Mouse (Mus musculus) thymus, adult 2 months (tissue): Measurements from ENCODE around the gene Myo18a. TPM values are rescaled to one million over a fixed set of nuclear protein-coding genes. Genes with fewer than 3 reads are reported as not detected.
"Not testable (repeated sequence)": the region's sequence is repeated elsewhere in the genome, so short reads cannot be mapped to it uniquely, and the experiment has no call there.

Experiments
- DNase-seq: peaks from one replicate; pipeline ENCODE4 v3.0.0; 2021
- H3K27ac ChIP-seq: fragments of 200-500 bp; 2 replicates; pipeline ENCODE4 v1.5.1; 2012; ENCODE audit warnings: low read length, control low read depth; ENCODE audit not compliant: control insufficient read depth, insufficient read depth
- H3K27me3 ChIP-seq: fragments of 200-500 bp; 2 replicates; pipeline ENCODE4 v1.6.1; 2012; ENCODE audit warnings: mild to moderate bottlenecking, low read length, moderate library complexity, mixed read lengths; ENCODE audit not compliant: control insufficient read depth, insufficient read depth
- H3K36me3 ChIP-seq: fragments of 200-500 bp; 2 replicates; pipeline ENCODE4 v1.6.1; 2012; ENCODE audit warnings: mild to moderate bottlenecking, low read length, moderate library complexity; ENCODE audit not compliant: control insufficient read depth, insufficient read depth
- H3K4me1 ChIP-seq: fragments of 200-500 bp; replicated peaks from 2 replicates; pipeline ENCODE4 v1.6.1; 2012; ENCODE audit warnings: low read length; ENCODE audit not compliant: control insufficient read depth, insufficient read depth
- H3K4me3 ChIP-seq: fragments of 200-500 bp; 2 replicates; pipeline ENCODE4 v1.5.1; 2012; ENCODE audit warnings: mild to moderate bottlenecking, low read length, control low read depth, moderate library complexity; ENCODE audit not compliant: control insufficient read depth, insufficient read depth
- CTCF ChIP-seq: fragments of 200-500 bp; IDR thresholded peaks from 2 replicates; pipeline ENCODE4 v1.5.1; 2012; ENCODE audit warnings: mild to moderate bottlenecking, control low read depth, low read length, moderate library complexity, borderline replicate concordance; ENCODE audit not compliant: control insufficient read depth, poor library complexity, insufficient read depth; ENCODE audit errors: extremely low read depth
- POLR2A ChIP-seq: fragments of 200-500 bp; IDR thresholded peaks from 2 replicates; pipeline ENCODE4 v1.6.1; 2012; ENCODE audit warnings: mild to moderate bottlenecking, low read length, control low read depth, moderate library complexity; ENCODE audit not compliant: control insufficient read depth, poor library complexity, insufficient read depth; ENCODE audit errors: extremely low read depth
- WGBS: fragments of 180-500 bp; shearing (Covaris S2); methylation state at CpG from one replicate; pipeline ENCODE4 v1.1.7; 2018; 5-methylcytosine and 5-hydroxymethylcytosine counted together
- polyA plus RNA-seq: library from polyadenylated mRNA; depleted of rRNA; stranded (reverse); fragments of >200 nt; gene quantifications from 2 replicates; pipeline ENCODE4 v1.2.3, GENCODE M21; 2012

The Myo18a gene
- polyA plus RNA-seq, 1 experiment = 105 TPM

DNA sequence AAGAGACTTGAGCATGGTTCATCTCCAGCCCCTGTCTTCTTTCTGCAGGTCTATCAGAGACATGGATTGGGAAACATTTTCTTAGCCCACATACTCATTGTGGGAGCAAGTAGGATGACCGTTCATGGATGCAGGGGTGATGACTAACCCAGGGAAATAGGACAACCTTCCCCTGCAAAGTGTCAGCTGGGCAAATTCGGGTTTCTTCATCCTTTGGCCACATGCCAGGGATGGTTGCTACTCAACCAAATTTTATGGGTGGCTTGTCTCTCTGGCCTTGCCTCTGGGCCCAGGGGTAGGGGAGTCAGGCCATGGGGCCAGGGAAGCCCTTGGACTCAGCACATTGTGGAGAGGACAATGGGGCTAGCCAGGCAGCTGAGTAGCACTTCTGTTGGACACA is 34.5 kb upstream of the Myo18a start:
- TF ChIP-seq POLR2A = no peak
- no peak for TF ChIP-seq CTCF
- H3K4me1 ChIP-seq = no peaks in the 10 kb centered on the region

DNA sequence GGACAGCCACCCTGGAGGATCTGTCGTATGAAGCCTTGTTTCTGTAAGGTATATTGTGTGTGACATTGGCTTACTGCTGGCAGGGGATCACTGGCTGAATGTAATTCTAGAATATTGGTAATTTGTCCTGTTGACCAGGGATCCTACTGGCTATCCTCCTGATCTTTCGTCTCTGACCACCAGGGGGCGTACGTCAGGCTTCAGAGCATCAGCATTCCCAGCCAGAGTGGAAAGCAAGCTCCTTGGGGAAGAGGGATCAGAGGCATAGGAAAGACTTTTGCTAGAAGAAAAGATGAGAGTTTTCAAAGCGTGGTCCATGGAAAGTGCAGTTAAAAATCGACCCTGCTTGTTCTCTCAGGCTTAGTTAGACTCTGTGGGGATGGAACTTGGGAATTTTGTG is 25.8 kb upstream of the Myo18a start:
- Histone ChIP-seq H3K4me3 (no peak overlapping the region), H3K27me3 (no peaks in the 10 kb centered on the region), H3K4me1 (no peaks in the 10 kb centered on the region), H3K36me3 (no peaks in the 10 kb centered on the region), H3K27ac (no peak overlapping the region)
- peak; percentile 29; the same call in 1 of the 2 replicates for TF ChIP-seq CTCF
- no peak for TF ChIP-seq POLR2A
- peak; percentile 63 for DNase-seq
- WGBS = 3% methylated on average over 6 of the region's 6 CpGs

More for the DNA sequence above, 34.5 kb upstream of the Myo18a start:
- WGBS = 69% methylated on average over 2 of the region's 2 CpGs
- Histone ChIP-seq H3K27me3 (no peaks in the 10 kb centered on the region), H3K36me3 (no peaks in the 10 kb centered on the region), H3K27ac (no peak overlapping the region), H3K4me3 (no peak overlapping the region)
- no peak for DNase-seq

DNA sequence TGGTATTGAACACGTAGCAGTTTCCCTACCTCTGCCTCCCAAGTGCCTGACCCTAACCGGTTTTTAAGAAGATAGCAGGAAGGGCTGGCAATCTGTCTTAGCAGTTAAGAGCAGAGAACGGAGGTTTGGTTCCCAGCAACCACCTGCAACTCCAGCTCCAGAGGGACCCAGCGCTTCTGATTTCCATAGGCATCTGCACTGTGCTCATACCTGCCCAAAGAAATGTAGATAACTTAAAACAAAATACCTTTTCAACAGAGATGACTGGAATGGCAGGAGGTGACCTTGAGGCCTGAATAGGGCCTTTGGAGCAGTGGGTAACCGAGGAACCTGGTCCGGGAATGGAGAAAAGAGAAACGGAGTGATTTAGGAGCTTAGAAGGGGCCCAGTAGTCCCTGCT is 24.5 kb upstream of the Myo18a start:
- WGBS = 90% methylated on average over 7 of the region's 7 CpGs

DNA sequence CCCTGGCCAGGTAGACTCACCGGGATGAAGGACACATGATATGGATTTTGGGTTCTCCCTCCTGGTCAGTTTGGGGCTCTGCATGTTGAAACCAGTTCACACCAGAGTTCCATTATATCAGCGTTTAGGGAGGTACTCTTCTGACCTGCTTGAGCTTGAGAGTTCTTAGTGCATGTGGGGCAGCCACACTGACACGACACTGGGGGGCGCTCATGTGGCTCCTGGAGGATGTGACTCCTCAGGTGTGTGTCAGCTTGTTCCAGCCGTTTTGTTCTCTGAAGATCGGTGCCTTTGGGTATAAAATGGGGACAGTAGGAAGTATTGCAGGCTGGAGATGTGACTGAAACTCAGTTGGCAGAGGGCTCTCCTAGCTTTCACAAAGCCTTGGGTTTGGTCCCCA is 19.1 kb upstream of the Myo18a start:
- H3K4me1 ChIP-seq = no peaks in the 10 kb centered on the region
- no peaks in the 10 kb centered on the region for H3K27me3 ChIP-seq
- DNase-seq = peak; percentile 66
- H3K4me3 ChIP-seq = no peak overlapping the region
- H3K36me3 ChIP-seq = no peaks in the 10 kb centered on the region
- WGBS = 26% methylated on average over 6 of the region's 6 CpGs
- no peak for TF ChIP-seq CTCF
- TF ChIP-seq POLR2A = no peak
- H3K27ac ChIP-seq = no peak overlapping the region

More for the DNA sequence above, 24.5 kb upstream of the Myo18a start:
- TF ChIP-seq POLR2A = no peak
- TF ChIP-seq CTCF = no peak
- H3K4me1 ChIP-seq = no peaks in the 10 kb centered on the region
- H3K4me3 ChIP-seq = no peak overlapping the region
- no peak overlapping the region for H3K27ac ChIP-seq
- no peak for DNase-seq
- no peaks in the 10 kb centered on the region for H3K27me3 ChIP-seq
- H3K36me3 ChIP-seq = no peaks in the 10 kb centered on the region

DNA sequence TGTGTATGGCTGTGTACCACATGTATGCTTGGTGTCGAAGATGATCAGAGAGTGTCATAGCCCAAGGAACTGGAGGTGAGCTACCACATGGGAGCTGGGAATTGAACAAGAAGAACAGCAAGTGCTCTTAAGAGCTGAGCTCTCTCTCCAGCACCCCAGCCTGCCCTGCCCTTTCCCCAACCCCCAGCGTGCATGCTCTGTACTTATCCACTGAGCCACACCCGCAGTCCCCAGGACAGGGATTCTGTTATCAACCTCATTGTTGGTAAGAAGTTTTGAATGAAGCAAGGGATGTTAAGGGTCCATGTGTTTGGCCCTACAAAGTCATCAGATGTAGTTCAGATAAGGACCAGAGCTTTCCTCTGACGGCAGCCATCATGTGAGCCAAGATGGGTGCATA is 16.4 kb upstream of the Myo18a start:
- Histone ChIP-seq H3K27ac (no peak overlapping the region), H3K4me1 (no peaks in the 10 kb centered on the region), H3K27me3 (no peaks in the 10 kb centered on the region), H3K36me3 (no peaks in the 10 kb centered on the region), H3K4me3 (no peak overlapping the region)
- no peak for DNase-seq
- TF ChIP-seq CTCF (no peak), POLR2A (no peak)
- 94% methylated on average over 4 of the region's 4 CpGs for WGBS

DNA sequence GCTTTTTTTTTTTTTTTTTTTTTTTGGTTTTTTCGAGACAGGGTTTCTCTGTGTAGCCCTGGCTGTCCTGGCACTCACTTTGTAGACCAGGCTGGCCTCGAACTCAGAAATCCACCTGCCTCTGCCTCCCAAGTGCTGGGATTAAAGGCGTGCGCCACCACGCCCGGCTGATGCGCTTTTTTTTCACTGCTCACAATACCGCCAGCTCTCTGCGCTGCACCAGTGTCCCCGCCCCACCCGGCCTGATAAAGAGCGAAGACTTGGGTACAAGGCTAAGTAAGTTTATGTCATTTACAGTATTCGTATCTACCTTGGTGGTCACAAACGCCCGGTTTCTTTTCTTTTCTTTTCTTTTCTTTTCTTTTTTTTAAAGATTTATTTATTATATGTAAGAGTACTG is 15.9 kb upstream of the Myo18a start:
- H3K4me3 ChIP-seq, H3K4me1 ChIP-seq, H3K27me3 ChIP-seq, H3K27ac ChIP-seq, H3K36me3 ChIP-seq, DNase-seq: not testable (repeated sequence)
- WGBS = 89% methylated on average over 14 of the region's 15 CpGs

DNA sequence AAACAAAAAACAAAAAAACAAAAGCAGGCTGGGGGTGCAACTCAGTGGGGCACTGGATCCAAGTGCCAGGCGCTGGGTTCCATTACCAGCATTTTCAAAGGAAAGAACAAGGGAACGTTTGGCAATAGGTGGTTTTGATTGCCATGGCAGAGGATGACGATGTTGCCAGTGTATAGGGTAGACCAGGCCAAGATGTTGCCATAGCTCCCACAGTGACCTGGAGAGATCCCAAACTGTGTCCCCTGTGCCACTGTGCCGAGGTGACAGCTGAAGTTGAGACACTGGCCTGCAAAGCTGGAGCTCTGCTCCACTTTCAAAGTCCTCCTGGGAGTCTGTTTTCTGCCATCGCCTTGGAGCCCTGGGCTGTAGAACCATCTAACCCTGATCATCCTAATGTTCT is 14.1 kb upstream of the Myo18a start:
- Histone ChIP-seq H3K4me3 (no peak overlapping the region), H3K27me3 (no peaks in the 10 kb centered on the region), H3K27ac (no peak overlapping the region), H3K4me1 (no peaks in the 10 kb centered on the region), H3K36me3 (no peaks in the 10 kb centered on the region)
- no peak for TF ChIP-seq POLR2A
- TF ChIP-seq CTCF = no peak
- DNase-seq = no peak
- 95% methylated on average over 5 of the region's 5 CpGs for WGBS
